Mouse (Mus musculus) skeletal muscle tissue, postnatal 0 days (tissue): ENCODE data around the gene 1700012B07Rik. TPM values are rescaled to one million over a fixed set of nuclear protein-coding genes. Genes with fewer than 3 reads are reported as not detected.

Experiments used
- polyA plus RNA-seq: library from polyadenylated mRNA; unstranded; fragments of >200 nt; fragmentation: Nextera tagmentation; extraction: Ambion mirVana; gene quantifications from 2 replicates; pipeline ENCODE4 v1.2.1, GENCODE M21; 2015

The 1700012B07Rik gene
- polyA plus RNA-seq = not detected in 2 replicates

DNA sequence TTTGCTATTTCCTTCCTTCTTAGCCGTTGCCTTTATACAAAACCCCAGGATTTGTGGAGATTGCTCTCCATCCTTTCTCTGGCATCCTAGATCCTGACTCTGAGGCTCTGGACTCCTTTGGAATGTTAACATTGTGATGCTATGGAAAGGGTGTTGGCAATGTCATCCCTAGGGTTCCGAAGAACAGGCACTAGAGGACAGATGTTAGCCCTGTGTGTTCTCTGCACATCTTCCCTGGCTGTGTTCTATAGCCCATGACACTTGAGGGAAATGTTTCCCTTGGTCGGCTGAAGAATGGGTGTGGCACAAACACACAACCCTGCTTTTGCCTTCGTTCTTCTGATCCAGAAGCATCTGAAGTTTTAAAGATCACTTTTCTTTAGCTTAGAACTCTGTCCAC is at the start of gene 1700012B07Rik:
TSS of gene 1700012B07Rik (minus strand) at position 101 of the 400 bp plus-strand sequence.

Other genes starting within 250 kb of the 1700012B07Rik start
- gene Wipi1, start 216.1 kb downstream of the 1700012B07Rik start, polyA plus RNA-seq = 55.7 and 58.8 TPM in 2 replicates
- 398 and 409 TPM in 2 replicates for gene Prkar1a, start 178.6 kb downstream of the 1700012B07Rik start, polyA plus RNA-seq
- gene Fam20a, start 105.8 kb downstream of the 1700012B07Rik start, polyA plus RNA-seq = 3.2 and 4.3 TPM in 2 replicates
- gene Abca8b, start 167.8 kb upstream of the 1700012B07Rik start, polyA plus RNA-seq = 1.9 and 2.6 TPM in 2 replicates